Mouse (Mus musculus) embryonic fibroblast, embryonic 13.5 days (primary cell): Measurements from ENCODE around the gene Vwce.

Experiments
- CTCF ChIP-seq: IDR thresholded peaks from 2 replicates; pipeline ENCODE4 v1.5.1; 2011; ENCODE audit warnings: mild to moderate bottlenecking, control low read depth, low read length, moderate library complexity, borderline replicate concordance; ENCODE audit not compliant: insufficient read depth
- POLR2A ChIP-seq: IDR thresholded peaks from 2 replicates; pipeline ENCODE4 v1.6.1; 2011; ENCODE audit warnings: low read depth, mild to moderate bottlenecking, control low read depth, low read length, moderate library complexity

DNA sequence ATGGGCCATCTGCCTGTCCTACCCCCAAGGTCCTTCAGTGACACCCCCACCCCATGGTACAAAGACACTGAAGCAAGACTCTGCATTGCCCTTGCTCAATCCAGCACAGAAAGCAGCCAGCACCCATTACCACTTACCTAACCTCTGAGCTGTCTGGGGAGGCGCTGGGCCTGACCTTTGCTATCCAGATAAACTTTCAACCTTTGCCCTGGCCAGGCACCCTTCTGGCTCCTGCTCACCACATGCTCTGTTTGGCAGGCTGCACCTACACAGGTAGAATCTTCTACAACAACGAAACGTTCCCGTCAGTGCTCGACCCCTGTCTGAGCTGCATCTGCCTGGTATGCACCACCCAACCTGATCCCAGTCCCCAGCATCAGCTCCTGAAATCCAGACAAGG lies 23.7 kb downstream of the Vwce start:
- TF ChIP-seq CTCF (no peak), POLR2A (no peak)
